Comparison of ENCODE assay signal across 13 mouse cellular contexts in the genomic region with DNA sequence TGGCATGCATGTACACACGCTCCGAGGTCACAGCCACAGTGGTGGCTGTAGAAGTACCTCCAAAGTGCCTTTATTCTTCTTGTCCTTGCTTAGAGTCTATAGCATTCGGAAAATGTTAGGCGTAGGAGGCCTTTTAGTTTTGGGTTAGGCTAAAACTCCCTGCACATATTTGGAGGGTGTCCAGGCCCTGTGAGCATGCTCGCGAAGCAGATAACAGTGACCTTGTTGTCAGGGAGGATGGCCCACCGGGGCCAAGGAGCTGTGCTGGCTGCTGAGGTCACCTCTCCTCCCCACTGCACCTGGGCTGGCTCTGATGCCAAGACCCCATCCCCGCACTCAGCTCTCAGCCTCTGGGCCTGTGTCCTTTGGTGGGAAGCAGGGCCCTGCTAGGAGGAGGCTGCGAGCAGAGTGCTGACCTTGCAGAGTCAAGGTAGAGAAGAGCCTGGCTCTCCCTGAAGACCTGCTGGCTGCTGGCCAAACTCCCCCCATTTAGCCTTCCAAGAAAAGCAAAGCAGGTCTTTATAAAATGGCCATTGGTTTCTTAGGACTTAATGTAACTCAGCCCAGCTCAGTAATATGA.
DNase-seq lines count a peak whose midpoint lies in the region; ATAC-seq and TF ChIP-seq lines count a peak whose summit lies in the region.
"Had no signal": no experiment of that assay in that cellular context is flagged by ENCODE, and none has a peak within 500 bp of the region (broad histone marks: within the 10 kb centered on the region; RNA-seq: fewer than 3 reads in every experiment).

No protein-coding gene starts in this region.

- ATAC-seq in kidney, embryonic 15.5 days (replicated peaks; ENCODE audit: low FRiP score), result 0 out of 2 replicates have a peak, but pooled peaks have one; percentile 43
- 0 out of 2 replicates have a peak, but pooled peaks have one; percentile 53 for ATAC-seq in limb, embryonic 14.5 days (ENCODE audit: low FRiP score, low read depth)
- ATAC-seq in midbrain, embryonic 16.5 days, result no peak
- ATAC-seq: forebrain, embryonic 15.5 days; intestine, embryonic 15.5 days had no signal

- TF ChIP-seq POLR2A in limb, embryonic 14.5 days (IDR thresholded peaks at IDR 0.05; ENCODE audit: borderline replicate concordance, extremely low read depth, insufficient read depth, insufficient read length), result no peak

- 79% methylated on average over 9 of the region's 9 CpGs for WGBS in kidney, embryonic 15.5 days
- 74% methylated on average over 9 of the region's 9 CpGs for WGBS in limb, embryonic 14.5 days
- WGBS in midbrain, embryonic 16.5 days, result 87% methylated on average over 9 of the region's 9 CpGs

- peak; percentile 49 for DNase-seq in adrenal gland, adult 2 months
- DNase-seq in adrenal gland, adult 8-10 months, result no peak
- DNase-seq in kidney, adult 8-10 months, result no peak
- DNase-seq in adrenal gland, postnatal 14 days, result peak; percentile 29
- DNase-seq in limb, embryonic 14.5 days (ENCODE audit: low spot score), result peak; percentile 33
- DNase-seq in gastrocnemius, postnatal 36 days, result no peak
- DNase-seq: gastrocnemius, adult 2 months; lung, postnatal 4 days; midbrain, embryonic 14.5 days had no signal

- no peaks in the 10 kb centered on the region for H3K36me3 ChIP-seq in kidney, embryonic 15.5 days
- H3K36me3 ChIP-seq in limb, embryonic 14.5 days (ENCODE audit: control insufficient read depth, insufficient read depth, low read length), result no peaks in the 10 kb centered on the region
- H3K36me3 ChIP-seq in midbrain, embryonic 16.5 days (ENCODE audit: control insufficient read depth, insufficient read depth, low read length), result no peaks in the 10 kb centered on the region
- H3K36me3 ChIP-seq: forebrain, embryonic 15.5 days; intestine, embryonic 15.5 days had no signal

- H3K4me2 ChIP-seq in kidney, embryonic 15.5 days, result no peak overlapping the region
- H3K4me2 ChIP-seq in limb, embryonic 14.5 days (replicated peaks; ENCODE audit: low read depth, low read length, severe bottlenecking), result no peak overlapping the region
- no peak overlapping the region for H3K4me2 ChIP-seq in midbrain, embryonic 16.5 days (ENCODE audit: low read length)
- H3K4me2 ChIP-seq: forebrain, embryonic 15.5 days; intestine, embryonic 15.5 days had no signal

- H3K9ac ChIP-seq in kidney, embryonic 15.5 days, result no peak overlapping the region
- H3K9ac ChIP-seq in limb, embryonic 14.5 days (ENCODE audit: low read depth, low read length, severe bottlenecking), result no peak overlapping the region
- no peak overlapping the region for H3K9ac ChIP-seq in midbrain, embryonic 16.5 days (ENCODE audit: low read depth, low read length)
- H3K9ac ChIP-seq: forebrain, embryonic 15.5 days; intestine, embryonic 15.5 days had no signal

- no peaks in the 10 kb centered on the region for H3K9me3 ChIP-seq in kidney, embryonic 15.5 days (replicated peaks)
- no peaks in the 10 kb centered on the region for H3K9me3 ChIP-seq in limb, embryonic 14.5 days (ENCODE audit: control insufficient read depth, low read length)
- H3K9me3 ChIP-seq in midbrain, embryonic 16.5 days (replicated peaks; ENCODE audit: control insufficient read depth, low read length, poor library complexity, severe bottlenecking), result no peaks in the 10 kb centered on the region
- H3K9me3 ChIP-seq: forebrain, embryonic 15.5 days; intestine, embryonic 15.5 days had no signal

- intact Hi-C loops in gastrocnemius, postnatal 36 days (cut with DNase I), result no loop called here

- H3K27me3 ChIP-seq in kidney, embryonic 15.5 days, result no peaks in the 10 kb centered on the region
- no peaks in the 10 kb centered on the region for H3K27me3 ChIP-seq in limb, embryonic 14.5 days (ENCODE audit: control insufficient read depth, insufficient read depth, low read length)
- H3K27me3 ChIP-seq in midbrain, embryonic 16.5 days (ENCODE audit: control insufficient read depth, insufficient read depth, low read depth, low read length), result no peaks in the 10 kb centered on the region
- H3K27me3 ChIP-seq: forebrain, embryonic 15.5 days; intestine, embryonic 15.5 days had no signal

- H3K27ac ChIP-seq in kidney, embryonic 15.5 days, result no peak overlapping the region
- 0 out of 2 replicates have a peak overlapping the region, but pooled peaks have one; percentile 13 for H3K27ac ChIP-seq in limb, embryonic 14.5 days (replicated peaks; ENCODE audit: low read depth, low read length)
- no peak overlapping the region for H3K27ac ChIP-seq in midbrain, embryonic 16.5 days (ENCODE audit: low read length)
- H3K27ac ChIP-seq: forebrain, embryonic 15.5 days; gastrocnemius, adult 2 months; intestine, embryonic 15.5 days had no signal

- H3K4me3 ChIP-seq in kidney, embryonic 15.5 days (replicated peaks), result no peak overlapping the region
- H3K4me3 ChIP-seq in limb, embryonic 14.5 days (replicated peaks; ENCODE audit: low read length), result no peak overlapping the region
- H3K4me3 ChIP-seq in midbrain, embryonic 16.5 days (ENCODE audit: low read depth, low read length), result no peak overlapping the region
- H3K4me3 ChIP-seq: forebrain, embryonic 15.5 days; gastrocnemius, adult 2 months; intestine, embryonic 15.5 days had no signal

- peaks cover 10% of the 10 kb centered on the region for H3K4me1 ChIP-seq in kidney, embryonic 15.5 days
- peaks cover 14% of the 10 kb centered on the region for H3K4me1 ChIP-seq in limb, embryonic 14.5 days (ENCODE audit: control insufficient read depth, insufficient read depth, low read length)
- no peaks in the 10 kb centered on the region for H3K4me1 ChIP-seq in midbrain, embryonic 16.5 days (ENCODE audit: control insufficient read depth, insufficient read depth, low read length)
- H3K4me1 ChIP-seq: forebrain, embryonic 15.5 days had no signal

Comparison
In these comparisons a context has a peak if more than half of its experiments do, and no peak if none do; other contexts are left out.
1. DNase-seq: peak in adrenal gland, adult 2 months (single experiment), adrenal gland, postnatal 14 days (single experiment) and limb, embryonic 14.5 days (single experiment); none in adrenal gland, adult 8-10 months (single experiment), kidney, adult 8-10 months (0 of 2) and gastrocnemius, postnatal 36 days (0 of 2).